Mouse (Mus musculus) midbrain, embryonic 10.5 days (tissue): ENCODE data around the gene 4930432M17Rik. TPM values are rescaled to one million over a fixed set of nuclear protein-coding genes. Genes with fewer than 3 reads are reported as not detected.

Source experiments
- DNase-seq: peaks from one replicate; pipeline ENCODE4 v3.0.0-alpha.2; 2017; ENCODE audit warnings: low spot score
- H3K27ac ChIP-seq: fragments of 300-500 bp; sonication (generic); replicated peaks from 2 replicates; pipeline ENCODE4 v1.5.1; 2016; ENCODE audit warnings: mild to moderate bottlenecking
- H3K27me3 ChIP-seq: fragments of 300-500 bp; sonication (generic); 2 replicates; pipeline ENCODE4 v1.6.1; 2016; ENCODE audit warnings: low read depth, mild to moderate bottlenecking; ENCODE audit not compliant: poor library complexity, severe bottlenecking
- H3K36me3 ChIP-seq: fragments of 300-500 bp; sonication (generic); 2 replicates; pipeline ENCODE4 v1.6.1; 2016; ENCODE audit warnings: mild to moderate bottlenecking, moderate library complexity
- H3K4me1 ChIP-seq: fragments of 300-500 bp; sonication (generic); 2 replicates; pipeline ENCODE4 v1.6.1; 2016
- H3K4me3 ChIP-seq: fragments of 300-500 bp; sonication (generic); 2 replicates; pipeline ENCODE4 v1.5.1; 2016; ENCODE audit warnings: mild to moderate bottlenecking, moderate library complexity
- H3K9me3 ChIP-seq: fragments of 300-500 bp; sonication (generic); replicated peaks from 2 replicates; pipeline ENCODE4 v1.6.1; 2016; ENCODE audit warnings: mild to moderate bottlenecking
- WGBS: fragments of 180-500 bp; shearing (Covaris S2); methylation state at CpG from one replicate; pipeline ENCODE4 v1.1.7; 2016; 5-methylcytosine and 5-hydroxymethylcytosine counted together
- polyA plus RNA-seq: library from polyadenylated mRNA; unstranded; fragments of >200 nt; fragmentation: Nextera tagmentation; extraction: Ambion mirVana; gene quantifications from 2 replicates; pipeline ENCODE4 v1.2.1, GENCODE M21; 2016

The 4930432M17Rik gene
- polyA plus RNA-seq, 1 experiment from 2014 or later, result not detected

DNA sequence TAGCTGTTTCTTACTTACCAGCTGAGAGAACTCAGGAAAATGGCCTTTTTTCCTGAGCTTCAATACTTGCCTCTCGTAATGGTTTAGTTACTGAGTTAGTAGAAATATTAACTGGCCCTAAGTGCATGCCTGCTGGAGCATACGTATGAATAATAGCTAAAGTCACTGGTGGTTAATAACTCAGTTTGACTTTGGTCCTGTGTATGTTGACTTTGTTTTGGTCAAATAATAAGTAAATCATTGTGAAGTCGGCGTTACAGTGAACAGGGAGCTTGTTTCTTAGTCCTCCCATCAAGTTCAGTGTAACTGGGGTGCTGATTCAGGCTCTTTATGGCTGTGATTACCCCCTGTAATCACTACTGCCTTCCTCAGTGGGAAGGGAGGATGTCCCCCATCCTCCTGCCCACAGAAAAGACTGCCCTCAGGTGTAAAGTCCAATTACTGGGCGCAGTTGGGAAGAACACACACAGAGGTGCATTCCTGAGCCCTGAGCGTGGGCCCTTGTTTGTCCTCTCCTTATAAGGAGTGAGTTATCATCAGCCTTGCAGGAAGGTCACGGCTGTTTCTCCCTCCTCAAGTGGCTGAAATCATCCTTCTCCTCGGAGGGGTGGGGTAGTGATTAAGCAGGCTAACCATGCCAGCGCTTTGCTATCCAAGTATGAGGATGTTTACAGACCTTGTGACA, 24.1 kb upstream of the 4930432M17Rik start:
- 70% methylated on average over 9 of the region's 9 CpGs for WGBS

DNA sequence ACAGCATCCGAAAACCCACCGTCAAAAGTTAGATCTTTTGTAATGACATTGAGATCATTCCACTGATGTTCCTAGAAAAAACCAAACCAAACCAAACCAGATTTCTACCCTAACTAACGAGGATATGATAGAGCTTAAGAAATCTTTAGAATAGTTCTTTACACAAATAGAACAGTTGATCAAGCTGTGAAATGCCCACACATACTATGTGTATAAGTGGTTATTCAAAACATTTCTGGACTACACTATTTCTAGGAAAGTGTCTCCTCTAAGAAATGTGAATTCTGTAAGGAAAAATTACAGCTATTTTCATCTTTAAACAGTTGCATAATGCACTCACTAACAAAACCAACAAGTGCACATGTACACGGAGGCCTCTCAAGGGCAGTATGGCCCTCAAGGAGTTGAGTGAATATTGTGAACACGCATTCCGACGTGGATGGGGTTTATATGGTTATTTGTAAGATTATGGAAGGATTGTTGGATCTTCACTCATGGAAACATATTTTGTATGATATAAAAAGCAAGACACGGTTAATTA, 22.3 kb upstream of the 4930432M17Rik start:
- H3K27me3 ChIP-seq, result peaks cover 28% of the 10 kb centered on the region
- 96% methylated on average over 8 of the region's 8 CpGs for WGBS
- H3K9me3 ChIP-seq, result no peaks in the 10 kb centered on the region
- no peak overlapping the region for H3K4me3 ChIP-seq
- DNase-seq, result no peak
- H3K36me3 ChIP-seq, result no peaks in the 10 kb centered on the region
- H3K4me1 ChIP-seq, result peaks cover 29% of the 10 kb centered on the region
- no peak overlapping the region for H3K27ac ChIP-seq

More for the DNA sequence above, 24.1 kb upstream of the 4930432M17Rik start:
- Histone ChIP-seq H3K4me3 (no peak overlapping the region), H3K27ac (peak overlapping the region; percentile 47), H3K27me3 (peaks cover 21% of the 10 kb centered on the region), H3K4me1 (peaks cover 30% of the 10 kb centered on the region), H3K9me3 (no peaks in the 10 kb centered on the region), H3K36me3 (no peaks in the 10 kb centered on the region)
- DNase-seq, result no peak

DNA sequence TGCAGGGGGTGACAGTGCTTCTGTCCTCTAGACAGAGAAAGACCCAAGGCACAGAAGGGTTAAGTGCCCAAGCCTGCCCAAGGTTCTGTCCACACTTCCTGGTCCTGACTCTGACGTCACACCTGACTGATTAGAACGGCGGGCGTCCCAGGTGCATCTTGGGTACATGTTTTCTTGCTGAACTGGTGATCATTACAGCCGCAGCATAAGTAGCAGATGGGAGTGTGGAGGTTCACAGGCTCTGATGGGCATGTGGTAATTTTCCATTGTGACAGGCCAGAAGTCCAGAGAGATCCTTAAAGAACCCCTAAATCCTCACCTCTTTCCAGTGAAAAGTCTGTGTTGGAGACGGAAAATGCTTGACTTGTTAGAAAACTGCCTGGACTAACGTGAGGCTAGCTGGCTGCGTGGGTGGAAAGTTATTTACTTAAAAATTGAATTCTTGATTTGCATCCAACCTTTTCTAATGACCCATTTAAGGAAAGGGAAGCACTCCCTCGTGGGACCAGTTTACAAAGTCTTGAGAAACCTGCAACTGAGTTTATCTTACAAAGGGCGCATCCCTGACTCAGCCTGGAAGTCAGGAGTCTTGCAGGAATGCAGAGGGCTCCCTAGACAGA, 20.4 kb upstream of the 4930432M17Rik start:
- WGBS, result 80% methylated on average over 10 of the region's 10 CpGs
- H3K27ac ChIP-seq, result no peak overlapping the region
- H3K27me3 ChIP-seq, result peaks cover 34% of the 10 kb centered on the region
- no peak overlapping the region for H3K4me3 ChIP-seq
- no peaks in the 10 kb centered on the region for H3K36me3 ChIP-seq
- no peak for DNase-seq
- peaks cover 24% of the 10 kb centered on the region for H3K4me1 ChIP-seq
- no peaks in the 10 kb centered on the region for H3K9me3 ChIP-seq

DNA sequence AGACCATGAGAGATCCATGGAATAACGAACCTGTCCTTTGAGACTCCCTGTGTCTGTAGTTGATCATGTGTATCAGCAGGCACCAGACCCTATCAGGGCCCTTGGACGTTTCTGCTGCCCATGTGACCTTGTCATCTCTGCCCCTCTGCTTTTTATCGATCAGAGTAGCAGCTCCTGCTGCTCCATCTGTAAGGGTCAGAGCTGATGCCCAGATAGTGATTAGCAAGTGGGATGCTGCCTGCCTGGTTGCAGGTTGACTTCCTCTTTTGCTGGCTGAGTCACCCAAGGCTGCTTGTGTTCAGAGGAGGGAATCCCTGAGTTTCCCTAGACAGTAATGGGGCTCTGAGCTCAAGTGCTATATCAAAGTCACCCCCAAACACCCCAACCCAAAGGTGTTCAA, 18.9 kb upstream of the 4930432M17Rik start:
- Histone ChIP-seq H3K27ac (no peak overlapping the region), H3K27me3 (peaks cover 47% of the 10 kb centered on the region), H3K4me3 (no peak overlapping the region), H3K36me3 (no peaks in the 10 kb centered on the region), H3K9me3 (no peaks in the 10 kb centered on the region), H3K4me1 (peaks cover 9% of the 10 kb centered on the region)
- 70% methylated on average over 3 of the region's 3 CpGs for WGBS
- no peak for DNase-seq

DNA sequence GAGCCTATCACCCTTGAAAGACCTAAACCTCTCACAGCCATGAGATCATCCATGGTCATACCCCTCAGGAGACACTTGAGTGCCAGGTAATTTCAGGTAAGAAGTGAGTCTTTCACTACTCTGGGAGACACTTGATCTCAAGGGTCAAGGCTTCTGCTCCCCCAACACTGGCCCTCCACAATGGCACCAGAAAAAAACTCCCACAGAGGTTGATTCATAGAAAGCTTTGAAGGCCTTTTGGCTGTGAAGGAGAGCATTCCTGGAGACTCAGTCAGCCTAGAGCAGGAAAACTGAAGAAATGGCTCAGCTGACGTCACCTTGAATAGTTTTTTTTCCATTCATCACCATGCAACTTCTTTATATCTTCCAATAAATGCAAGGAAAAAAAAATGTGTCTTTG, 18.4 kb upstream of the 4930432M17Rik start:
- Histone ChIP-seq H3K4me1 (peaks cover 5% of the 10 kb centered on the region; the same call in 1 of the 2 replicates), H3K27ac (no peak overlapping the region), H3K9me3 (no peaks in the 10 kb centered on the region), H3K4me3 (no peak overlapping the region), H3K36me3 (no peaks in the 10 kb centered on the region), H3K27me3 (peaks cover 50% of the 10 kb centered on the region)
- WGBS, result 80% methylated on average over 1 of the region's 1 CpGs
- no peak for DNase-seq

DNA sequence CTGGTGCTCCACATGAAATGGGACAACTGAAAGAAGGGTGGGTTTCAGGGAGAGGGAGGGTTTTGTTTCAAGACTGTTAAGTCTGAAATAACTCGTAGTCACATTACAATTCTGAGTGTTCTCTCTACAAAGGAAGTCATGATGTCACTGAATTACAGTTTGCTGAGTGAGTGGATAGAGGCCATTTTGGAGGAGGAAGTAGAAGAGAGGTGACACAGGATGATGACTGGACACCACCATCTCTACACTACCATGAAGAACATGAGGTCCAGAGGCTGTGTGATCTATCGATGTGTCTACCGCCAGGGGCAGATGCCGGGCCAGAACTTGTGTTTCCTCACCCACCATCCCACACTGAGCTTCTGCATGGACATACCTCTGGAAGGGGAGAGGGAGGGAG, 13.6 kb upstream of the 4930432M17Rik start:
- Histone ChIP-seq H3K4me1 (no peaks in the 10 kb centered on the region), H3K9me3 (no peaks in the 10 kb centered on the region), H3K36me3 (no peaks in the 10 kb centered on the region), H3K27ac (no peak overlapping the region), H3K4me3 (no peak overlapping the region), H3K27me3 (peaks cover 29% of the 10 kb centered on the region)
- DNase-seq, result no peak
- 95% methylated on average over 4 of the region's 4 CpGs for WGBS

DNA sequence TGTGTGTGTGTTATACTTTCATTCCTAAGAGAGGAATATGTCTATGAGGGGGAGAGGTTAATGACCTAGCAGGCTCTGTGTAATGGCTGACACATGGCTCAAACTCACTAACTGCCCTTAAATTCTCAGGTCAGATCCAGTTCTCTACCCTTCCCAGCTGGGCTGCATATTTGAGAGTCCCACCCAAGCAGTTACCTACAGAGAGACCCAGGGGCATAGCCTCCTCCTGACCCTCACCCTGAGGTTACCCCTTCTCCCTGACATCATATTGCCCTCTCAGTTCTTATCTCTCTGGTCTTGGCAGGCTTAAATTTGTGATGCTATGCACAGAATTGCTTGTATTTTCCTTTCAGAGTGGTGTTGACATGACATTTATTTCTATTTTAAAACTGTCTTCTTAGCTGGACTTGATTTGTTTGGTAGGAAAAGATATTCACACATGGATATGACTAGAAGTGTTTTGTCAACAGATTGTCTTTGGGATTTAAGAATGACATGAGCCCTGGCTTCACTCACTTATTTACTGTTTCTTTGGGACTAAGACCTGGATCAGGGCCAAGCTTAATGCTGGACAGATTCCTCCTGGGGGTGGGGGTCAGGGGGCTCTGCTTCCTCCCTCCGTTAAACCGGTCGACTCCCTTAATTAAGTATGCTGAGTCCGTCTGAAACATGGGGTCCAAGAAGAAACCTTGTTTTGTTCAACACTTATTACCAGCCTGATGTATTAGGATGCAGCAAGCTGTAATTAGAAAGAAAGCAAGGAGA, 7.7 kb upstream of the 4930432M17Rik start:
- Histone ChIP-seq H3K4me3 (no peak overlapping the region), H3K4me1 (no peaks in the 10 kb centered on the region), H3K36me3 (no peaks in the 10 kb centered on the region), H3K27me3 (no peaks in the 10 kb centered on the region), H3K27ac (no peak overlapping the region), H3K9me3 (no peaks in the 10 kb centered on the region)
- WGBS, result 77% methylated on average over 4 of the region's 4 CpGs
- no peak for DNase-seq

DNA sequence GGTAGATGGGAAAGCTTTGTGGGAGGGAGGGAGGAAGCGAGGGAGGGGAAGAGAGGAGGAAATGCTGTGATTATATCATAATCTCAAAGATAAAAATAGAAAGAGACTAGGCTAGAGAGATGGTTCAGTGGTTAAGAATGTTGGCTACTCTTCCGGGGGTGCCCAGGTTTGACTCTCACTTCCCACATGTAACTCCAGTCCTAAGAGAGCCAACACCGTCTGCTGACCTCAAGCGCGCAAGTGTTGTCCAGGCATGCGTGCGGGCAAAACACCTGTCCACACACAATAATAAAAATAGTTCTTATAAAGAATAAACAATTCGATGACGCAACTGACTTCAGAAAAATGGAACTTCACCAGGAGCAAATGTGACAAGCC, 7.1 kb upstream of the 4930432M17Rik start:
- Histone ChIP-seq H3K4me3 (no peak overlapping the region), H3K27me3 (no peaks in the 10 kb centered on the region), H3K4me1 (no peaks in the 10 kb centered on the region), H3K9me3 (no peaks in the 10 kb centered on the region), H3K27ac (no peak overlapping the region), H3K36me3 (no peaks in the 10 kb centered on the region)
- DNase-seq, result no peak
- WGBS, result 93% methylated on average over 9 of the region's 9 CpGs

DNA sequence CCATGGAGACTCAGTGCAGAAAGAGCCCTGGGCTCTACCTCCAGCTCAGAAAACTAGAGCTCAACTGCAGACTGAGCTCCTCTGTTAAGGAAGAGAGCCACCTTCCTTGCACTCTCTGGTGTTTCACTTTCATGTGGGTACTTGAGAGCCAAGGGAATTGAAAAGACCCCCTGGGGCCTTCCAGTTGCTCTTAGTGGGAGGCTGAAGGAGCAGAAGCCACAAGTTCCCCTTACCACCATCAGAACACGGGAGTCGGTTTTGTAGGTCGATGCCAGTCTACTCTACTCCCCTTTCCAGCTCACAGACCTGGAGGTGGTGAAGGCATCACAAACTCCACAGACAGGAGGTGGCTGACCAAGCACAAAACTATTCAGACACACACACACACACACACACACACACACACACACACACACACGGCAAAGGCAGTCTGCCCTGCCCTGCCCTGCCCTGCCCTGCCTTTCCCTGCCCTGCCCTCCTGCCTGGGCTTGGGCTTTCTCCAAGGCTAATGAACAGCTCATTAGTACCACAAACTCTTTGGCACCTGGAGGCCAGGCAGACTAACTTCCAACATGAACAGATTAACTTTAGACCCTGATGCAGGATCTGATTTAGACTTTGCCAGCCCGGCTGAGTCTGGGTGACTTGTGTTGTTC, 1.7 kb downstream of the 4930432M17Rik start:
- Histone ChIP-seq H3K27ac (no peak overlapping the region), H3K36me3 (no peaks in the 10 kb centered on the region), H3K4me1 (peaks cover 11% of the 10 kb centered on the region), H3K9me3 (no peaks in the 10 kb centered on the region), H3K4me3 (no peak overlapping the region), H3K27me3 (peaks cover 4% of the 10 kb centered on the region; the same call in 1 of the 2 replicates)
- DNase-seq, result no peak
- 85% methylated on average over 5 of the region's 5 CpGs for WGBS

DNA sequence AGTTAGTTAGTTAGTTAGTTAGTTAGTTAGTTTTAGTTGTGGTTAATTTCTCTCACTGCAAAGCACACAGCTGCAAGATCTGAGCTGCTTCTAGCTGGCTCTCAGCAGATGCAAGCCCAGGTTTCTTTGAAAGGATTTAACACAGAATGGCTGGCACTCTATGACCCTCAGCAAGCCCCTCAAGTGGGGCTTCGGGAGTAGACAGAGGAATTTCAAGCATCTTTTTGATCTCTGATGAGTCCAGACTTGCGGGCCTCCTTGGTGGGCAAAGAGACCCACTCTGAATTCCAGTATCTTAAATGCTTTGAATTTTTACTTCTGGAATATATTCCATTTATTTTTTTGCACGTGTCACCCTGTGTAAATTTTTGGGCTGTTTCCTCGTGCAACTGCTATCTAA, 8.4 kb downstream of the 4930432M17Rik start:
- Histone ChIP-seq H3K27me3 (peaks cover 7% of the 10 kb centered on the region), H3K9me3 (no peaks in the 10 kb centered on the region), H3K4me1 (peaks cover 23% of the 10 kb centered on the region), H3K36me3 (no peaks in the 10 kb centered on the region), H3K4me3 (no peak overlapping the region), H3K27ac (no peak overlapping the region)
- WGBS, result 43% methylated on average over 4 of the region's 4 CpGs
- no peak for DNase-seq

DNA sequence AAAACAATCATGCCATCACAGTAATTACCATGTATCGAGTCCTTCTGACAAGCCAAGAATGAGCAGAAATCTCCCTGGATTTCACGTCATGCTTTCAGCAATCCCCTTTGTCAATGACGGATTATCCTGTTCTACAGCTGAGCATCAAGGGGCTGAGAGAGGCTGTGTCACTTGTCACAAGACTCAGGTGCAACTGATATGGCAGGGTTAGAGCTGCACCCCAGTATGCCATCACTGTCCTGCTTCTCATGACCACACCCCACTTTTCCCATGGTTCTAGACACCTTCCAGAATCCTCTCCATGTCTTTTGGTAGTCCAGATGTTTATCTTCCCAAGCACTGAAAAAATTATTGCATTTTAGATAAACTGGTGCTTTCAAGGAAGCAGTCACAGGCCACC, 8.9 kb downstream of the 4930432M17Rik start:
- DNase-seq, result no peak
- H3K4me3 ChIP-seq, result no peak overlapping the region
- 29% methylated on average over 3 of the region's 3 CpGs for WGBS
- peaks cover 23% of the 10 kb centered on the region for H3K4me1 ChIP-seq
- peaks cover 7% of the 10 kb centered on the region for H3K27me3 ChIP-seq
- H3K36me3 ChIP-seq, result no peaks in the 10 kb centered on the region
- no peak overlapping the region for H3K27ac ChIP-seq
- no peaks in the 10 kb centered on the region for H3K9me3 ChIP-seq

DNA sequence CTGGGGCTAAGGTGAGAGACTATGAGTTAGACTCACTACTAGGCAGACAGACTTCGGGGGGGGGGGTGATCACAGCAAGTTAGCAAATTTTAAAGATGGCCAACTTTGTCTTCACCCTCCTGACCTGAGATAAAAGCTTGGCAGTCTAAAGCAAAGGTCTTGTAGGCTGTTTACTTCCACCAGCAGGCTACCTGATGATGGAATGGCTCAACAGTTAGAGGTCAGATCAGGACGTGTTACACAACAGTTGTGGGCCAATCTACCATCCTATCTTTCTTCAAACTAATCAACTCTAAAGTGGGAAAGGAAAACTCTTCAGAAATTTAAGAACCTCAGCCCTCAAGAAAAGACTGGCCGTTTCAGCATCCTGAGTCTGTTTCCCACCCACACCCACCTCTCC, 9.6 kb downstream of the 4930432M17Rik start:
- no peak for DNase-seq
- no peaks in the 10 kb centered on the region for H3K36me3 ChIP-seq
- 0 out of 2 replicates have a peak overlapping the region, but pooled peaks have one; percentile 17 for H3K27ac ChIP-seq
- H3K4me1 ChIP-seq, result peaks cover 23% of the 10 kb centered on the region
- WGBS, result 84% methylated on average over 3 of the region's 3 CpGs
- H3K9me3 ChIP-seq, result no peaks in the 10 kb centered on the region
- peaks cover 7% of the 10 kb centered on the region for H3K27me3 ChIP-seq
- no peak overlapping the region for H3K4me3 ChIP-seq
